Mouse (Mus musculus): Measurements from ENCODE around the gene Hhat.

The Hhat gene

DNA sequence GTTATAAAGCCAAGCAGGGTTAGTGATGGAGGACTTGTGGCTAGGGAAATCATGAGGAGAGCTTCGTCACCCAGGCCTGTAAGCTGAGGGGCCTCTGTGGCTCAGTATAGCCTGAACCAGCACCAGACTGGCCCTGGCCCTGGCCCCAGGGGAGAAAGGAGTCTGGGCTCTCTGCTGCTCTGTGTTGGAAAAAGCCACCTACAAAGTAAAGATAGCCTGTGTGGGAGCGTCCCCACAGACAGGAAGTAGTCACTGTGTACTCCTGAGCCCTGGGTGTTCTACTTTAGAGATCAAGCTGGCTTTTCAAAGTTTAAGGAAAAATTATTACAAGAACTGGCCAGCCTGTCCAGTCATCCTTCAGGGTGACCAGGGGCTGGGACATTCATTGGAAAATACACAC is 273.5 kb downstream of the Hhat start:
- no peak for DNase-seq (ENCODE audit: low read depth, low spot score)

GRCm38 (mm10) chr1:192489908-192490825 is 280.9 kb downstream of the Hhat start:
- DNase-seq (ENCODE audit: low read depth, low spot score) = no peak

DNA sequence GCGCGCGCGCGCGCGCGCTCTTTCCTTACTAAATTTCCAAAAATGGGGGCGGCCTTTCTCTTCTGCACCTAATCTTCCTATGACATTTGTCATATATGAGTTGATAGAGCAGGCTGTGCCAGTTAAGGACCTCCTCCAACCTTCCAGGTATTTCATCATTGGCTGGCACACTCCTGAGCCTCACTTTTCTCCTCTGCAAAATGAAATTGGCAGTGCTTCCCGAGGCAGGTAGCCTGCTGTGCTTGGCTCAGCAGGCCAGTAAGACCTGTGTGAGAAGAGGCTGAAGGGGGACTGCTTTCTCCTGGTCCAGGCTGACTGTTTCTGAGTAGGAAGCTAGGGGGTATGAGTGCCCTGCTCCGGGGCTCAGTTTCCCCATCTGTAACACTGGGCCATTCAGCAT is 283.5 kb downstream of the Hhat start:
- no peak for DNase-seq (ENCODE audit: low read depth, low spot score)

DNA sequence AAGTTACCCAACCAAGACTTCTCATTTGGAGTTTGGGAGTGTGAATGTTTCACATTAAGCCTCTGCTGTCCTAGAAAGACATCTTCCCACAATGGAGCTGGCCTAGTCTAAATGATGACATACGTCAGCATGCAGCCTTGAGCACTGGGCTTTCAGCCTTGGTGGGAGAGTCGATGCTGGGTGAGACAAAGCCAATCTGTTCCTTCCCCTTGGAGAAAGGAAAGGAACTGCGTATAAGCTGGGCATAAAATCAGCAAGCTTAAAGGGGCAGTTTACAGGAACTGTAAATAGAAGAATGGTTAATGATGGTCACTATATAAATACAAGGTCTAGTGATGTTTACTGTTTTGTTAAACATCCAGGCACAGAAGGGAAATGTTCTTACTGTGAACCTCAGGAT is 286.0 kb downstream of the Hhat start:
- no peak for DNase-seq (ENCODE audit: low read depth, low spot score)

GRCm38 (mm10) chr1:192481446-192481845 is 289.6 kb downstream of the Hhat start:
- no peak for DNase-seq (ENCODE audit: low read depth, low spot score)

DNA sequence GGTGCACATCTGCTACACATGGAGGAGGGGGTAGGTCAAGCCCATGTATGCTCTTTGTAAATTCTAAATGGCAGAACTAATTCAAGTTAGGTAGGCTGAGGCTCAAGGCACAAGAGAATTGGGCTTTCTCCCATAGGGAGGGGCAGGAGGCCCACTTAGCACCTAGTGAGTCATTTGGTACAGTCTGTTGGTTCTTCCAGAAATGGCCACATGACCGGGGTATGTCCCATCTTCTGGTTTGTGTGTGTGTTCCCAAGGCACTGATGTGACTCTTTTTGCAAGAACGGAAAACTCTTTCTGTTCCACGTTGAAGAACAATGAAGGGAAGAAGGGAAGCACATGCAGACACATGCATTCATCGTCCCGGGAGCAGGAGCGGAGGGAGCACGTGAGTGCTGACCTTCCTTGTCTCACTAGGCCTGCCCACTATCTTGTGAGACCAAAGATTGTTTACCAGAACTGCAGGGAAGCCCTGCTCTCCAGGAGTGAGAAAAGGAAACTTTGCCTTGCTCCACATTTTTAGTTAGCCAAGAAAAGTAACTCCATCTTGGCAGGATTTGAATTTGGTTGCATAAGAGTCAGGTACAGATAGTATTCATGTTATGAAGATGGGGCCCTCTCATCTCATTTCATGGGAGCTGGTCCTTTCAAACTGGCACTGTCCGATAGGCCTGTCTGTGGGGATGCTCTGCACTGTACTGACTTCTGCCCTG is 290.8 kb downstream of the Hhat start:
- DNase-seq (ENCODE audit: low read depth, low spot score) = no peak

DNA sequence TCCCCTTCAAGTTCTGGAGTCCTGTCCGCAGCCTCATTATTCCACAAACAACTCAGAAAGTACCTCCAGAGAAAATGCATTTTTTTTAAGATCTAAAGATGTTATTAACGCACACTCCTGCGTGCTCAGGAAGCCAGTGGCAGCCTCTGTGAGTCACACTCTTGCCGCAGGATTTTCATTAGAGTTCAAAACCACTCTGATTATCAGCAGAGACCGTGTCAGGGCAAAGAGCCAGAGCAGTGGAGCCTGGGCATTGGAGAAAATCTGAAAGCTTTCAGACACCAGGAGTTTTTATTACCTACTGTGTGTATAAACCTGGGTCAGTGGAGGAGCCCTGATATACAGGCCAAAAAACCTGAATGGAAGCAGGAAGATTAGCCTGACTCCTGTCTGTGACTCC is 292.8 kb downstream of the Hhat start:
- no peak for DNase-seq (ENCODE audit: low read depth, low spot score)

- DNase-seq (ENCODE audit: low read depth, low spot score) = peak; percentile 5
Measured at GRCm38 (mm10) chr1:192477556-192477955, 293.5 kb downstream of the Hhat start.

GRCm38 (mm10) chr1:192476704-192477103 is 294.3 kb downstream of the Hhat start:
- no peak for DNase-seq (ENCODE audit: low read depth, low spot score)

DNA sequence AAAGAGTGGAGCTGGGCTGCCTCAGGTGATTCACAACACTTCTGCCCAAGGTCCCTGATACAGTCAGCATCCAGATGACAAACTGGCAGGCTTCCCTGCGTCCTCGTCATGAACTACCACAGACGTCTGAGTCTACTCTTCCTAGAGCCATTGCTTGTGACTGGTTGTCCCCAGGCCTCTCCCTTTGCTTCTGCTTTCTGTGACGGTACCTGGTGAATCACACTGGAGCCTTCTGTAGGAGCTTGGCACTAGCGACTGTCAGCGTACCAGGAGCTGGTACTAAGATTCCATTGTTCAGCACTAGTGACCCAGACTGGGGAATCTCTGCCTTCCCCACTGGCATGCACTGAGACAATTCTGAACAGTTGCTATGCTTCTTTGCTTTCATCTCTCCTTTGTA is 297.9 kb downstream of the Hhat start:
- DNase-seq (ENCODE audit: low read depth, low spot score) = no peak

DNA sequence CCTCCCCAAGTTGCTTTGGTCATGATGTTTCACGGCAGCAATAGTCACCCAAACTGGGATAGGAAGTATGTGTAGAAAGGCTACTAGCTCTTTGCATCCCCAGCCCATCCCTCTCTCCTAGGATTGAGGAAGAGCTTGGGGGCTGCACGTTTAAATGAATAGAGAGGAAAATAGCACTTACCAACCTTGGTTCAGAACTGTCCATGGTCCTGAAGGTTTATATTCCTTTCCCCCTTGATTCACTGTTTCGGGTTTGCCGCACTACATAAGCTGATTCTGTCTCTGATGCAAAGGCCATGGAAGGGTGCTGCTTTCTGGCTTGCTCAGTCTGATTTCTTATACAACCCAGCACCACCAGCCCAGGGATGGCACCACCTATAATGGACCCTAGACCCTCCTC is 298.7 kb downstream of the Hhat start:
- DNase-seq (ENCODE audit: low read depth, low spot score) = peak; percentile 71

DNA sequence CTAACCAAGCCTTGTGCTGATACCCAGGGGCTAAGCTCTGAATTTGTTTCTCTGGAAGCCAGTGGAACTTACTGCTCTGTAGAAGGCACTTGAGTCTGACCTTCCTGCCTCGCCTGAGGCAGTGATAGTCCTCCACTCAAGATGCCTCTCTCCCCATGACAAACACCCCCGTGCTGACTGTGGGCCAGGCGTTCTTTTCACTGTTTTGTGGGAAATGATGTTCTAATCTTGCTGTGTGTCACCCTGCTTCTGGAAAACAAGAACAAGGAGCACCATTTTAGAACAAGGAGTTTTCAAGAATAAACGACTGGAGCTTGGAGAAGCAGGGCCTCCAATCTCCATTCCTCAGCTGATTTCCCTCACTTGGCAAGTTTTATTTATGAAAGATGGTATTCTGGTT is 307.3 kb downstream of the Hhat start:
- DNase-seq (ENCODE audit: low read depth, low spot score) = no peak

DNA sequence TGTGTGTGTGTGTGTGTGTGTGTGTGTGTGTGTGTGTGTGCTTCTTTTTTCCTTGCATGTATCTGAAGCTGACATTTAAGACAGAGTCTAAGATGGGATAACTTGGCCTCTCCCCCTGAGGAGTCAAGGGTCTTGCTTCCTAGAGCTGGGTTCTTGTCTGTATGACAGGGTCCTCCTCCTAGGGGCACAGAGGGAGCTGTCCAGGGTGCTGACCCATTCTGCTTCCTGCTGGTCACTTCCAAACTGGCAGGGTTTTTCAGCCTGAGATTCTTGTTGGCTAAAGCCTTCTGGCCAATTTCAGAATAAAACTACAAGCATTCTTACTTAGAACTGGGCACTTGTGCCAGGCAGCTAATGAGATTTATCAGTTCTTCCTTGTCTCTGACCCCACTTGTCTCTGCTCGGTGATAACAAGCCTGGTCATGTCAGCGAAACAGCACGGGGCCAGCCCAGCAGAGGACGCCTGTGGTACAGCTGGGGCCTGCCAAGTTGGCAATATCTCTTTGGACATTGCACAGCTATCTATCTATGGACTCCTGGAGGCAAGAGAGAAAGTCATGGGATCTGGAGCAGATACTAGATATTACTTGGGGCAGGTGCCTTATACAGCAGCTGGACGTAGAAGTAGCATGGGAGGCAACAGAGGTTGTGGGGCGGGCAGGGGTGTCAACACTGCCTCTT is 313.4 kb downstream of the Hhat start:
- peak; percentile 56 for DNase-seq (ENCODE audit: low read depth, low spot score)

DNA sequence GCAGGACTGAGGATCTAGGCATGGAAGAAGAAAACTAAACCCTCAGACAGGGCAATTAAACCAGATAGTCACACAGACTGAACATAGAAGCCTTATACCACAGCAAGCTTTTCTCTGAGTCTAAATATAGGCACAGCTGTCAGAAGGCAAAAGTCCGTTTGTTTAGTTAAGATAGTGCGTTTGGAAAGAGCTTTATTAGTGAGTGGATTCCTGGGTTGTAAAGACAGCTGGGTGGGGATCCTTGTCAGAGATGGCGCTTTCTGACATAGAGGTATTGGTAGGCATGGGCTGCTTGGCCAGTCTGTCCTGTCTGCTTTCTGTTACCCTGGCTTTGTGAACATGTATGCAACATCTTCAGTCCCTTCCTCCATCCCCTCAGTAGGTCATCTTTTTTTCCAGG is 314.0 kb downstream of the Hhat start:
- no peak for DNase-seq (ENCODE audit: low read depth, low spot score)

GRCm38 (mm10) chr1:192454981-192455380 is 316.0 kb downstream of the Hhat start:
- DNase-seq (ENCODE audit: low read depth, low spot score) = peak; percentile 77

DNA sequence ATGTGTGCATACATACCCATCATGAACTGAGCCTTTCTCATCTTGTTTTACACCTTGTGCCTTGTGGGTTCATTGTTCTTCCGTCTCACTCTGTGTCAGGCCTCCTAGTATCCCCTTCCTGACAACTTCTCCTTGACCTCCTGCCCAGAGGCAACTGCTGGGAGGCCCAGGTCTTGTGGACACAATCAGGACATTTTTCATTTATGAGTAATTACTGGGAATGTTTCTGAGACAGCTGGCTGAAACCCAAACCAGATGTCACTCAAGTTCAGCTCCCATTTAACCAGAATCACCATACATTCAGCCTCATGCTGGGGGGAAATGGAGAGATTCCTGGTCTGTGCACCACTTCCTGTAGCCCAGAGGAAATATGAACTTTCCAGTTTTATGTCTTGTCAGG is 316.5 kb downstream of the Hhat start:
- DNase-seq (ENCODE audit: low read depth, low spot score) = no peak

DNA sequence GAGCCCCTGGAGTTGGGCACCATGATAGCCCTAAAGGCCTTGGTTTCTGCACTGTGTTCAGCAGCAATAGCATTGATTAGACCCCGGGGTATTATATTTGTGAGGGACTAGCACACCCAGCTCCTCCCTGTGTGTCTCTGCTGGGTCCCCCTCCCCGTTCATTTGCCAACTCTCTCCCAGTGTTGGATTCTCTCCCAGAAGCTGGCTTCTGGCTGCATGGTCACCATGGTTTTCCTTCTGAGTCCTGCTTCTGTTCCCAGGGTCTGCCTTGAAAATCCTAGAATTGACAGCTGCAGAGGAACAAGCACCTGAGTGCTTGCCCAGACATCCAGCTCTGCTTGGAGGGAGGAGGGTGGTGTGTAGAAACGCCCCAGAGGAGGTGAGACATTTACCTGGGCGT is 319.3 kb downstream of the Hhat start:
- DNase-seq (ENCODE audit: low read depth, low spot score) = no peak

- DNase-seq (ENCODE audit: low read depth, low spot score) = peak; percentile 51
Measured at GRCm38 (mm10) chr1:192450425-192450824, 320.6 kb downstream of the Hhat start.

- DNase-seq (ENCODE audit: low read depth, low spot score) = peak; percentile 46
Measured at GRCm38 (mm10) chr1:192449572-192450351, 321.3 kb downstream of the Hhat start.

- no peak for DNase-seq (ENCODE audit: low read depth, low spot score)
Measured at GRCm38 (mm10) chr1:192448512-192448911, 322.5 kb downstream of the Hhat start.

- no peak for DNase-seq (ENCODE audit: low read depth, low spot score)
Measured at GRCm38 (mm10) chr1:192447666-192448065, 323.4 kb downstream of the Hhat start.

Measured in R1 (cell line).